ENCODE assay signal across 8 mouse cellular contexts in the genomic region with DNA sequence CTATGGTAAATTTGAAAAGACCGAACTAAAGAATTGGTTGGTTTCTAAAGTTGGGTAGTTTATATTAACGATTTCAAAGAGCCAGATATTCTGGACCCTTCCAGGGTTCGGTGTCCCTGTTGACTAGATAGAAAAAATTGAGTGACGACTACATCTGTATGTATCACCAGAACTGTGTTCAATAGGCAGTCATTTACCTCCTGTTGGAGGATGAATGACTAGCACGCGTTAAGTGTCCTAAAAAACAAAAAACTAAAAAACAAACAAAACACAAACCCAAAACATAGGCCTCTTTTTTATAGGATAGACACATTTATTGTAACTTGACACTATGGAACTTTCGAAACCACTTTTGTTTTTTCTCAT. TPM values are rescaled to one million over a fixed set of nuclear protein-coding genes. Genes with fewer than 3 reads are reported as not detected.
DNase-seq lines count a peak whose midpoint lies in the region; ATAC-seq lines count a peak whose summit lies in the region.

No protein-coding gene starts in this region.

- H3K4me1 ChIP-seq in heart, embryonic 15.5 days (replicated peaks), result peaks cover 9% of the 10 kb centered on the region; the same call in 1 of the 2 replicates
- H3K4me1 ChIP-seq in hindbrain, embryonic 11.5 days (replicated peaks; ENCODE audit: control insufficient read depth, insufficient read depth, low read length), result no peaks in the 10 kb centered on the region
- peaks cover 9% of the 10 kb centered on the region for H3K4me1 ChIP-seq in midbrain, embryonic 11.5 days (ENCODE audit: control insufficient read depth, insufficient read depth, low read length)

- peak overlapping the region; percentile 65 for H3K9ac ChIP-seq in heart, embryonic 15.5 days
- H3K9ac ChIP-seq in hindbrain, embryonic 11.5 days (ENCODE audit: low read depth, low read length), result peak overlapping the region; percentile 91
- H3K9ac ChIP-seq in midbrain, embryonic 11.5 days (ENCODE audit: low read length), result peak overlapping the region; percentile 66

- no peaks in the 10 kb centered on the region for H3K9me3 ChIP-seq in heart, embryonic 15.5 days (replicated peaks)
- no peaks in the 10 kb centered on the region for H3K9me3 ChIP-seq in hindbrain, embryonic 11.5 days (ENCODE audit: control insufficient read depth, low read length)
- H3K9me3 ChIP-seq in midbrain, embryonic 11.5 days (ENCODE audit: control insufficient read depth, low read length), result no peaks in the 10 kb centered on the region

- no peak overlapping the region for H3K27ac ChIP-seq in heart, embryonic 15.5 days
- H3K27ac ChIP-seq in hindbrain, embryonic 11.5 days (ENCODE audit: low read depth, low read length), result no peak overlapping the region
- no peak overlapping the region for H3K27ac ChIP-seq in midbrain, embryonic 11.5 days (ENCODE audit: low read depth, low read length)

- H3K4me2 ChIP-seq in heart, embryonic 15.5 days, result peak overlapping the region; percentile 79
- H3K4me2 ChIP-seq in hindbrain, embryonic 11.5 days (replicated peaks; ENCODE audit: low read depth, low read length), result peak overlapping the region; percentile 87
- H3K4me2 ChIP-seq in midbrain, embryonic 11.5 days, result peak overlapping the region; percentile 85

- no peaks in the 10 kb centered on the region for H3K27me3 ChIP-seq in heart, embryonic 15.5 days
- no peaks in the 10 kb centered on the region for H3K27me3 ChIP-seq in hindbrain, embryonic 11.5 days (ENCODE audit: control insufficient read depth, insufficient read depth, low read length)
- no peaks in the 10 kb centered on the region for H3K27me3 ChIP-seq in midbrain, embryonic 11.5 days (ENCODE audit: control insufficient read depth, insufficient read depth, low read length)

- DNase-seq in heart, adult 9 months (ENCODE audit: low spot score in 2 of 2), result no peak
- DNase-seq in MN1 (ENCODE audit: low spot score), result peak; percentile 22
- DNase-seq in hindbrain, embryonic 11.5 days (ENCODE audit: low spot score), result no peak
- DNase-seq in midbrain, embryonic 11.5 days (ENCODE audit: low spot score, missing footprints), result no peak
- no peak for DNase-seq in frontal cortex, postnatal 14 days (ENCODE audit: low spot score in 2 of 2)
- no peak for DNase-seq in adrenal gland, adult 8-10 months
- no peak for DNase-seq in cerebellum, postnatal 4 days (ENCODE audit: low spot score in 2 of 2)

- H3K4me3 ChIP-seq in heart, embryonic 15.5 days, result peak overlapping the region; percentile 65
- peak overlapping the region; percentile 79 for H3K4me3 ChIP-seq in hindbrain, embryonic 11.5 days (ENCODE audit: low read depth, low read length)
- peak overlapping the region; percentile 46 for H3K4me3 ChIP-seq in midbrain, embryonic 11.5 days (ENCODE audit: low read depth, low read length)

- no peak for ATAC-seq in heart, embryonic 15.5 days (replicated peaks; ENCODE audit: insufficient number of reproducible peaks, insufficient read depth, low FRiP score, low read depth)
- peak; percentile 56 for ATAC-seq in hindbrain, embryonic 11.5 days (ENCODE audit: low FRiP score)
- ATAC-seq in midbrain, embryonic 11.5 days (ENCODE audit: low FRiP score), result no peak; the same call in 1 of the 2 replicates

- WGBS in heart, embryonic 15.5 days, result 24% methylated on average over 7 of the region's 7 CpGs
- WGBS in hindbrain, embryonic 11.5 days, result 24% methylated on average over 7 of the region's 7 CpGs
- 26% methylated on average over 7 of the region's 7 CpGs for WGBS in midbrain, embryonic 11.5 days

- no peaks in the 10 kb centered on the region for H3K36me3 ChIP-seq in heart, embryonic 15.5 days
- no peaks in the 10 kb centered on the region for H3K36me3 ChIP-seq in hindbrain, embryonic 11.5 days (ENCODE audit: control insufficient read depth, insufficient read depth, low read length)
- H3K36me3 ChIP-seq in midbrain, embryonic 11.5 days (ENCODE audit: control insufficient read depth, insufficient read depth, low read length), result no peaks in the 10 kb centered on the region

RNA-seq across cellular contexts. Expression of gene Zfp850, which starts 0.5 kb away (rescaled TPM):
- polyA plus RNA-seq in heart, embryonic 15.5 days (2015; fragmentation: Nextera tagmentation; extraction: Ambion mirVana), result 1.7 and 1.9 TPM in 2 replicates
- polyA plus RNA-seq in hindbrain, embryonic 11.5 days (2014; fragmentation: Nextera tagmentation; extraction: Ambion mirVana), result 7.1 and 9.3 TPM in 2 replicates
- 8.5 and 10.1 TPM in 2 replicates for polyA plus RNA-seq in midbrain, embryonic 11.5 days (2014; fragmentation: Nextera tagmentation; extraction: Ambion mirVana)
- 1 to 10 TPM; 2.4 to 3.8 (median 2.9) TPM for total RNA-seq in adrenal gland, adult 8-10 months (2022)

RNA-seq across cellular contexts. Expression of gene Zfp780b, which starts 35.5 kb away (rescaled TPM):
- 12.3 and 14.3 TPM in 2 replicates for polyA plus RNA-seq in heart, embryonic 15.5 days (2015; fragmentation: Nextera tagmentation; extraction: Ambion mirVana)
- polyA plus RNA-seq in hindbrain, embryonic 11.5 days (2014; fragmentation: Nextera tagmentation; extraction: Ambion mirVana), result 21.0 and 27.2 TPM in 2 replicates
- 21.1 and 22.2 TPM in 2 replicates for polyA plus RNA-seq in midbrain, embryonic 11.5 days (2014; fragmentation: Nextera tagmentation; extraction: Ambion mirVana)
- total RNA-seq in adrenal gland, adult 8-10 months (2022), result 10 to 100 TPM; 11.7 to 17.8 (median 15.8) TPM

RNA-seq across cellular contexts. Expression of gene Psmc4, which starts 35.5 kb away (rescaled TPM):
- polyA plus RNA-seq in heart, embryonic 15.5 days (2015; fragmentation: Nextera tagmentation; extraction: Ambion mirVana), result 195 and 209 TPM in 2 replicates
- 415 and 426 TPM in 2 replicates for polyA plus RNA-seq in hindbrain, embryonic 11.5 days (2014; fragmentation: Nextera tagmentation; extraction: Ambion mirVana)
- polyA plus RNA-seq in midbrain, embryonic 11.5 days (2014; fragmentation: Nextera tagmentation; extraction: Ambion mirVana), result 422 and 423 TPM in 2 replicates
- total RNA-seq in adrenal gland, adult 8-10 months (2022), result 100 to 1,000 TPM; 150 to 167 (median 162) TPM

RNA-seq across cellular contexts. Expression of gene Fcgbp, which starts 56.6 kb away (rescaled TPM):
- polyA plus RNA-seq in heart, embryonic 15.5 days (2015; fragmentation: Nextera tagmentation; extraction: Ambion mirVana), result 0.06 and 0.55 TPM in 2 replicates
- 0.27 and 0.43 TPM in 2 replicates for polyA plus RNA-seq in hindbrain, embryonic 11.5 days (2014; fragmentation: Nextera tagmentation; extraction: Ambion mirVana)
- polyA plus RNA-seq in midbrain, embryonic 11.5 days (2014; fragmentation: Nextera tagmentation; extraction: Ambion mirVana), result not detected in 2 replicates
- total RNA-seq in adrenal gland, adult 8-10 months (2022), result not detected
